Mouse (Mus musculus) layer of hippocampus, postnatal 14 days (tissue): Measurements from ENCODE around the gene Htra1. TPM values are rescaled to one million over a fixed set of nuclear protein-coding genes. Genes with fewer than 3 reads are reported as not detected.
A peak's percentile ranks its signal among the peaks of the same experiment; 100 is the strongest.

Experiments used
- DNase-seq, 2 experiments: peaks; one replicate each; pipeline ENCODE4 v3.0.0; 2021 to 2022; ENCODE audit warnings: low spot score in 2 of 2, mixed read lengths in 1 of 2
- long read RNA-seq, 2 experiments: library from polyadenylated mRNA; stranded (forward); transcript quantifications; one replicate each; pipeline ENCODE4 v2.0.0; 2021
- total RNA-seq, 2 experiments: library from RNA; stranded (reverse); gene quantifications; 2 replicates each; pipeline ENCODE4 v1.2.3; 2021

The Htra1 gene
- 100 to 1,000 TPM; 304 to 349 TPM for total RNA-seq
- long read RNA-seq, experiment 1, transcript Htra1-201 (9 exons, 2,041 nt), result major isoform, 982 of 1,026 reads
- long read RNA-seq, experiment 1, partial matches to known transcripts, result 8 of 1,026 reads
- long read RNA-seq, experiment 1, other reads (novel, unspliced or antisense), result 36 of 1,026 reads
- long read RNA-seq, experiment 2, transcript Htra1-201 (9 exons, 2,041 nt), result major isoform, 905 of 984 reads
- long read RNA-seq, experiment 2, partial matches to known transcripts, result 25 of 984 reads
- long read RNA-seq, experiment 2, other reads (novel, unspliced or antisense), result 54 of 984 reads

GRCm38 (mm10) chr7:130935793-130936471 lies at the start of gene Htra1:
Gene Htra1, plus strand, starts transcription at chr7:130936111.
- peak; percentile 74 to 87 for DNase-seq

GRCm38 (mm10) chr7:130886246-130886645 lies 49.7 kb upstream of the Htra1 start:
- no peak for DNase-seq

GRCm38 (mm10) chr7:130887946-130888345 lies 48.0 kb upstream of the Htra1 start:
- peak in 1 of 2 experiments; percentile 20 for DNase-seq

- no peak for DNase-seq
Observed at GRCm38 (mm10) chr7:130890871-130891270, 45.0 kb upstream of the Htra1 start.

- peak in 1 of 2 experiments; percentile 58 for DNase-seq
Observed at GRCm38 (mm10) chr7:130892973-130893372, 42.9 kb upstream of the Htra1 start.

- DNase-seq, result no peak
Observed at GRCm38 (mm10) chr7:130894931-130895617, 40.8 kb upstream of the Htra1 start.

- no peak for DNase-seq
Observed at GRCm38 (mm10) chr7:130895618-130895945, 40.3 kb upstream of the Htra1 start.

- DNase-seq, result no peak
Observed at GRCm38 (mm10) chr7:130896064-130896463, 39.8 kb upstream of the Htra1 start.

GRCm38 (mm10) chr7:130897201-130897600 lies 38.7 kb upstream of the Htra1 start:
- no peak for DNase-seq

GRCm38 (mm10) chr7:130898373-130898772 lies 37.5 kb upstream of the Htra1 start:
- no peak for DNase-seq

- DNase-seq, result no peak
Observed at GRCm38 (mm10) chr7:130900233-130900848, 35.6 kb upstream of the Htra1 start.

- DNase-seq, result no peak
Observed at GRCm38 (mm10) chr7:130902929-130903328, 33.0 kb upstream of the Htra1 start.

- no peak for DNase-seq
Observed at GRCm38 (mm10) chr7:130903505-130904074, 32.3 kb upstream of the Htra1 start.

GRCm38 (mm10) chr7:130904571-130905365 lies 31.1 kb upstream of the Htra1 start:
- no peak for DNase-seq

- DNase-seq, result no peak
Observed at GRCm38 (mm10) chr7:130910841-130911240, 25.1 kb upstream of the Htra1 start.

GRCm38 (mm10) chr7:130914693-130915363 lies 21.1 kb upstream of the Htra1 start:
- peak in 1 of 2 experiments; percentile 77 for DNase-seq

GRCm38 (mm10) chr7:130918260-130918659 lies 17.7 kb upstream of the Htra1 start:
- peak in 1 of 2 experiments; percentile 70 for DNase-seq

GRCm38 (mm10) chr7:130922981-130923731 lies 12.8 kb upstream of the Htra1 start:
- no peak for DNase-seq

- DNase-seq, result no peak
Observed at GRCm38 (mm10) chr7:130930401-130930800, 5.5 kb upstream of the Htra1 start.
